Mouse (Mus musculus): Measurements from ENCODE around the gene Ydjc. TPM values are rescaled to one million over a fixed set of nuclear protein-coding genes. Genes with fewer than 3 reads are reported as not detected.

Gene Ydjc
- polyA plus RNA-seq, 2 experiments, result 11.8 to 14.1 TPM

GRCm38 (mm10) chr16:17209404-17209960 is 65.1 kb downstream of the Ydjc start:
- H3K27ac ChIP-seq (replicated peaks; ENCODE audit: low read depth, low read length), result no peak overlapping the region
- no peak for TF ChIP-seq POLR2A (IDR thresholded peaks at IDR 0.05; ENCODE audit: borderline replicate concordance, extremely low read depth, insufficient read depth, insufficient read length)
- ATAC-seq (ENCODE audit: low FRiP score, low read depth), result no peak

More at GRCm38 (mm10) chr16:17209404-17209960, 65.1 kb downstream of the Ydjc start:
- Histone ChIP-seq H3K36me3 (ENCODE audit: control insufficient read depth, insufficient read depth, low read length) (no peaks in the 10 kb centered on the region), H3K4me1 (ENCODE audit: control insufficient read depth, insufficient read depth, low read length) (peaks cover 10% of the 10 kb centered on the region), H3K9me3 (ENCODE audit: control insufficient read depth, low read length) (no peaks in the 10 kb centered on the region), H3K4me3 (replicated peaks; ENCODE audit: low read length) (peak overlapping the region; percentile 62), H3K9ac (ENCODE audit: low read depth, low read length, severe bottlenecking) (peak overlapping the region; percentile 60; the same call in 1 of the 2 replicates), H3K4me2 (replicated peaks; ENCODE audit: low read depth, low read length, severe bottlenecking) (peak overlapping the region; percentile 98), H3K27me3 (ENCODE audit: control insufficient read depth, insufficient read depth, low read length) (peaks cover 15% of the 10 kb centered on the region)
- 2% methylated on average over 37 of the region's 37 CpGs for WGBS
- DNase-seq (ENCODE audit: low spot score), result no peak

MicroRNA genes within 50 kb of the gene (microRNA counts, 519-probe panel; counts per million panel counts)
- microRNA mmu-miR-130b (4,128 counts per million, percentile 82 among the panel's probes with 10 or more counts), microRNA mmu-miR-301b (2,655 counts per million, percentile 46 among the panel's probes with 10 or more counts)

Small RNAs within 50 kb of the gene (microRNA-seq; reads per million reads assigned to microRNA genes)
- gene Mir130b (4,953 reads per million, percentile 88 among the genes with 10 or more reads in this experiment), gene Mir301b (100 reads per million, percentile 46 among the genes with 10 or more reads in this experiment)

Other genes with a start within 250 kb of the Ydjc start
- 31.0 and 32.4 TPM in 2 replicates for gene Ppm1f, start 248.2 kb upstream of the Ydjc start, polyA plus RNA-seq (2012; rRNA removed)
- gene Ppm1f, start 248.2 kb upstream of the Ydjc start, polyA plus RNA-seq (2014; fragmentation: Nextera tagmentation; extraction: Ambion mirVana), result 22.0 and 24.2 TPM in 2 replicates
- gene Mapk1, start 161.2 kb upstream of the Ydjc start, polyA plus RNA-seq (2012; rRNA removed), result 126 and 135 TPM in 2 replicates
- gene Mapk1, start 161.2 kb upstream of the Ydjc start, polyA plus RNA-seq (2014; fragmentation: Nextera tagmentation; extraction: Ambion mirVana), result 186 and 188 TPM in 2 replicates
- 20.3 and 20.7 TPM in 2 replicates for gene Ypel1, start 74.9 kb upstream of the Ydjc start, polyA plus RNA-seq (2012; rRNA removed)
- gene Ypel1, start 74.9 kb upstream of the Ydjc start, polyA plus RNA-seq (2014; fragmentation: Nextera tagmentation; extraction: Ambion mirVana), result 36.9 and 42.9 TPM in 2 replicates
- gene Ppil2, start 33.4 kb upstream of the Ydjc start, polyA plus RNA-seq (2012; rRNA removed), result 126 and 131 TPM in 2 replicates
- 116 and 133 TPM in 2 replicates for gene Ppil2, start 33.4 kb upstream of the Ydjc start, polyA plus RNA-seq (2014; fragmentation: Nextera tagmentation; extraction: Ambion mirVana)
- 52.6 and 70.6 TPM in 2 replicates for gene 2610318N02Rik, start 19.5 kb upstream of the Ydjc start, polyA plus RNA-seq (2012; rRNA removed)
- gene 2610318N02Rik, start 19.5 kb upstream of the Ydjc start, polyA plus RNA-seq (2014; fragmentation: Nextera tagmentation; extraction: Ambion mirVana), result 26.3 and 26.4 TPM in 2 replicates
- gene Sdf2l1, start 12.2 kb upstream of the Ydjc start, polyA plus RNA-seq (2012; rRNA removed), result 34.8 and 35.8 TPM in 2 replicates
- 32.2 and 38.8 TPM in 2 replicates for gene Sdf2l1, start 12.2 kb upstream of the Ydjc start, polyA plus RNA-seq (2014; fragmentation: Nextera tagmentation; extraction: Ambion mirVana)
- gene Ccdc116, start 2.6 kb downstream of the Ydjc start, polyA plus RNA-seq (2012; rRNA removed), result 2.7 and 3.5 TPM in 2 replicates
- 0.54 and 0.94 TPM in 2 replicates for gene Ccdc116, start 2.6 kb downstream of the Ydjc start, polyA plus RNA-seq (2014; fragmentation: Nextera tagmentation; extraction: Ambion mirVana)
- gene Ube2l3, start 58.0 kb downstream of the Ydjc start, polyA plus RNA-seq (2012; rRNA removed), result 91.1 and 124 TPM in 2 replicates
- gene Ube2l3, start 58.0 kb downstream of the Ydjc start, polyA plus RNA-seq (2014; fragmentation: Nextera tagmentation; extraction: Ambion mirVana), result 304 and 323 TPM in 2 replicates
- 0.21 and 0.22 TPM in 2 replicates for gene Rimbp3, start 64.0 kb downstream of the Ydjc start, polyA plus RNA-seq (2012; rRNA removed)
- 0.17 and 0.26 TPM in 2 replicates for gene Rimbp3, start 64.0 kb downstream of the Ydjc start, polyA plus RNA-seq (2014; fragmentation: Nextera tagmentation; extraction: Ambion mirVana)
- 7.8 and 9.1 TPM in 2 replicates for gene Hic2, start 89.0 kb downstream of the Ydjc start, polyA plus RNA-seq (2012; rRNA removed)
- gene Hic2, start 89.0 kb downstream of the Ydjc start, polyA plus RNA-seq (2014; fragmentation: Nextera tagmentation; extraction: Ambion mirVana), result 4.6 and 4.9 TPM in 2 replicates
- 23.8 and 28.2 TPM in 2 replicates for gene Tmem191c, start 131.5 kb downstream of the Ydjc start, polyA plus RNA-seq (2012; rRNA removed)
- gene Tmem191c, start 131.5 kb downstream of the Ydjc start, polyA plus RNA-seq (2014; fragmentation: Nextera tagmentation; extraction: Ambion mirVana), result 7.5 and 8.2 TPM in 2 replicates
- 0.43 and 0.51 TPM in 2 replicates for gene Serpind1, start 186.8 kb downstream of the Ydjc start, polyA plus RNA-seq (2012; rRNA removed)
- gene Serpind1, start 186.8 kb downstream of the Ydjc start, polyA plus RNA-seq (2014; fragmentation: Nextera tagmentation; extraction: Ambion mirVana), result 0.44 and 0.77 TPM in 2 replicates